Mouse (Mus musculus) intestine, embryonic 14.5 days (tissue): ENCODE measurements around the gene Atp11a. TPM values are rescaled to one million over a fixed set of nuclear protein-coding genes. Genes with fewer than 3 reads are reported as not detected.

ENCODE experiments used
- ATAC-seq: fragments of 200-750 bp; cut with Nextera tagmentation; replicated peaks from 2 replicates; pipeline ENCODE4 v1.8.0; 2017; ENCODE audit warnings: low read depth, moderate number of reproducible peaks, moderate TSS enrichment, moderate library complexity; ENCODE audit not compliant: low FRiP score, low TSS enrichment
- DNase-seq: peaks from one replicate; pipeline ENCODE4 v3.0.0-alpha.2; 2018; ENCODE audit warnings: low spot score
- H3K27ac ChIP-seq: fragments of 300-500 bp; sonication (generic); 2 replicates; pipeline ENCODE4 v1.5.1; 2014; ENCODE audit warnings: low read depth, mild to moderate bottlenecking, control low read depth
- H3K27me3 ChIP-seq: fragments of 300-500 bp; sonication (generic); replicated peaks from 2 replicates; pipeline ENCODE4 v1.6.1; 2014; ENCODE audit warnings: low read length, control low read depth; ENCODE audit not compliant: control insufficient read depth, insufficient read depth
- H3K36me3 ChIP-seq: fragments of 300-500 bp; sonication (generic); 2 replicates; pipeline ENCODE4 v1.6.1; 2014; ENCODE audit warnings: low read length, control low read depth; ENCODE audit not compliant: control insufficient read depth, insufficient read depth
- H3K4me1 ChIP-seq: fragments of 300-500 bp; sonication (generic); replicated peaks from 2 replicates; pipeline ENCODE4 v1.6.1; 2014; ENCODE audit warnings: low read length, control low read depth, mixed read lengths; ENCODE audit not compliant: control insufficient read depth, insufficient read depth
- H3K4me2 ChIP-seq: fragments of 300-500 bp; sonication (generic); 2 replicates; pipeline ENCODE4 v1.6.1; 2014; ENCODE audit warnings: low read length
- H3K4me3 ChIP-seq: fragments of 300-500 bp; sonication (generic); 2 replicates; pipeline ENCODE4 v1.5.1; 2014; ENCODE audit warnings: low read depth, low read length, control low read depth, mixed read lengths
- H3K9ac ChIP-seq: fragments of 300-500 bp; sonication (generic); 2 replicates; pipeline ENCODE4 v1.6.1; 2014; ENCODE audit warnings: mild to moderate bottlenecking, low read length
- H3K9me3 ChIP-seq: fragments of 300-500 bp; sonication (generic); 2 replicates; pipeline ENCODE4 v1.6.1; 2016; ENCODE audit warnings: low read length, control low read depth; ENCODE audit not compliant: control insufficient read depth
- WGBS: fragments of 180-500 bp; shearing (Covaris S2); extraction: QIAGEN DNeasy Blood & Tissue Kit; methylation state at CpG from one replicate; pipeline ENCODE4 v1.1.7; 2014; 5-methylcytosine and 5-hydroxymethylcytosine counted together
- polyA plus RNA-seq: library from polyadenylated mRNA; unstranded; fragments of >200 nt; fragmentation: Nextera tagmentation; extraction: Ambion mirVana; gene quantifications from 2 replicates; pipeline ENCODE4 v1.2.1, GENCODE M21; 2014

The Atp11a gene
- polyA plus RNA-seq, 1 experiment from 2014 or later = 26.4 TPM

- no peak overlapping the region for H3K27ac ChIP-seq
- no peak overlapping the region for H3K4me2 ChIP-seq
- H3K4me1 ChIP-seq = no peaks in the 10 kb centered on the region
- H3K9me3 ChIP-seq = no peaks in the 10 kb centered on the region
- H3K27me3 ChIP-seq = no peaks in the 10 kb centered on the region
- ATAC-seq (no peak), DNase-seq (no peak)
- no peak overlapping the region for H3K9ac ChIP-seq
- peaks cover 92% of the 10 kb centered on the region for H3K36me3 ChIP-seq
- WGBS = 70% methylated on average over 1 of the region's 1 CpGs
- H3K4me3 ChIP-seq = no peak overlapping the region
Measured at GRCm38 (mm10) chr8:12829381-12829780, 72.6 kb downstream of the Atp11a start.

DNA sequence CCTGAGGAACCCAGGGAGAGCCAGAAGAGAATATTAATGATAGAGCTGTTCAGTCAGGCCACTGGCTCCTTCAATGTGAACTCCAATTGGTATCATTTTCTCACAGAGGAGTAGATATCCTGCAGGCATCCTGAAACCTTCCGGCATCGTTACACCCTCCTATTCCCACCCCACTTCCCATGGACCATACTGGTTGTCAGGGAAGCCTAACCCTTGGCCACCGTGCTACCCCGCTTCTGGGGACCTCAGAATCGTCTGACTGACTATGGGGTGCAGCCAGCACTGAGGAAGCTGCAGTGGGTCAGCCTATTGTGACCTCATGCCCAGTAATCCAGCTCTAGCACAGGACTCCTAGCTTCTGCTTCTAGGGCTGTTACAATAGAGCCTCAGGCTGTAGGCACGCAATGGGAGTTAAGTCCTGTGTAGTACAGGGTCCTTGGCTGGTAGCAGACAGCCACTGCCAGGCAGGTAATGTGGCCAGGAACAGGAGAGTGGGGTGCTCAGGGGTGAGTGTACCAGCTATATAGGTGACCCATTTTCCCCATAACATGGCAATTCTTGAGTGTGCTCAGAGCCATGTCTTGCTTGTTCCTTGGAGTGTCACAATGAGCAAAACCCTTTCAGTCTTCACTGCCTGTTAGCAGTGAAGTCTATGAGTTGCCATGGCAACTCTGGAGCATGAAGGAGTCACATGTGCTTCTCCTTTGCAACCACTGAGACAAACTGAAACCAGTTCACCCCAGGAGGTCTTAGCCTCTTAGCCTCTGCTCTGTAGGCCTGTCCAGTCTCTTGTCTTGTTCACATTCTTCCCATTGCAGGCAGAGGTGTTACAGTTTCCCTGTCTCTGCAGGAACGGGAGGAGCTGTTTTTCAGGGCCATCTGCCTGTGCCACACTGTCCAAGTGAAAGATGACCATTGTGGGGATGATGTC is 75.1 kb downstream of the Atp11a start:
- DNase-seq (no peak), ATAC-seq (no peak)
- WGBS = 87% methylated on average over 7 of the region's 7 CpGs
- Histone ChIP-seq H3K36me3 (peaks cover 88% of the 10 kb centered on the region), H3K4me1 (no peaks in the 10 kb centered on the region), H3K27ac (no peak overlapping the region), H3K9ac (no peak overlapping the region), H3K9me3 (no peaks in the 10 kb centered on the region), H3K4me3 (no peak overlapping the region), H3K27me3 (no peaks in the 10 kb centered on the region), H3K4me2 (no peak overlapping the region)

GRCm38 (mm10) chr8:12833616-12834015 is 76.8 kb downstream of the Atp11a start:
- DNase-seq = no peak
- no peak overlapping the region for H3K4me2 ChIP-seq
- H3K27me3 ChIP-seq = no peaks in the 10 kb centered on the region
- 82% methylated on average over 5 of the region's 5 CpGs for WGBS
- peaks cover 82% of the 10 kb centered on the region for H3K36me3 ChIP-seq
- no peaks in the 10 kb centered on the region for H3K9me3 ChIP-seq
- ATAC-seq = no peak
- no peak overlapping the region for H3K4me3 ChIP-seq
- H3K4me1 ChIP-seq = no peaks in the 10 kb centered on the region
- H3K27ac ChIP-seq = no peak overlapping the region
- H3K9ac ChIP-seq = no peak overlapping the region

DNA sequence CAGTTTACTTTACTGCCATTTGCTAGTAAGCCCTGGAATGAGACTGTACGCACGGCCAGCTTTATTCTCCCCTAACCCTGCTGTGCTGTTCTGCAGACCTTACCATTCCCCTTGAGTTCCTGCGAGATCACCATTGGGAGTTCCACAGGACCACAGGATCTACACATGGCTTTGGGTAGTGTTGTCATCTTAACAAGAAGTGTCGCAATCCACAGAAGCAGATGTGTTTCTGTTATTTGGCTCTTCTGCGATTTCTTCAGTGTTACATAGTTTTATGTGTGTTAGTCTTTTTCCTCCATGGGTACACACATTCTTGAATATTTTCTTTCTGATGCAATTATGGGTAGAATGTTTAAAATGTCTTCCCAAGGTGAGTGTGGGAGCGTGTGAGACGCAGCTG is 84.0 kb downstream of the Atp11a start:
- DNase-seq = no peak
- no peaks in the 10 kb centered on the region for H3K4me1 ChIP-seq
- H3K9ac ChIP-seq = no peak overlapping the region
- H3K4me3 ChIP-seq = no peak overlapping the region
- H3K27me3 ChIP-seq = no peaks in the 10 kb centered on the region
- no peak for ATAC-seq
- peaks cover 75% of the 10 kb centered on the region for H3K36me3 ChIP-seq
- no peak overlapping the region for H3K27ac ChIP-seq
- H3K4me2 ChIP-seq = no peak overlapping the region
- WGBS = 86% methylated on average over 7 of the region's 7 CpGs
- H3K9me3 ChIP-seq = no peaks in the 10 kb centered on the region

- no peak overlapping the region for H3K27ac ChIP-seq
- no peak overlapping the region for H3K9ac ChIP-seq
- 85% methylated on average over 11 of the region's 11 CpGs for WGBS
- no peaks in the 10 kb centered on the region for H3K9me3 ChIP-seq
- ATAC-seq (no peak; the same call in 1 of the 2 replicates), DNase-seq (no peak)
- no peak overlapping the region for H3K4me3 ChIP-seq
- H3K36me3 ChIP-seq = peaks cover 81% of the 10 kb centered on the region
- no peaks in the 10 kb centered on the region for H3K4me1 ChIP-seq
- no peaks in the 10 kb centered on the region for H3K27me3 ChIP-seq
- H3K4me2 ChIP-seq = no peak overlapping the region
Measured at GRCm38 (mm10) chr8:12842342-12842995, 85.7 kb downstream of the Atp11a start.

GRCm38 (mm10) chr8:12844347-12844950 is 87.6 kb downstream of the Atp11a start:
- Histone ChIP-seq H3K4me2 (no peak overlapping the region), H3K4me3 (no peak overlapping the region), H3K4me1 (no peaks in the 10 kb centered on the region), H3K9ac (no peak overlapping the region), H3K27ac (no peak overlapping the region), H3K27me3 (no peaks in the 10 kb centered on the region), H3K36me3 (peaks cover 83% of the 10 kb centered on the region), H3K9me3 (no peaks in the 10 kb centered on the region)
- DNase-seq (no peak), ATAC-seq (no peak)
- 94% methylated on average over 16 of the region's 16 CpGs for WGBS

DNA sequence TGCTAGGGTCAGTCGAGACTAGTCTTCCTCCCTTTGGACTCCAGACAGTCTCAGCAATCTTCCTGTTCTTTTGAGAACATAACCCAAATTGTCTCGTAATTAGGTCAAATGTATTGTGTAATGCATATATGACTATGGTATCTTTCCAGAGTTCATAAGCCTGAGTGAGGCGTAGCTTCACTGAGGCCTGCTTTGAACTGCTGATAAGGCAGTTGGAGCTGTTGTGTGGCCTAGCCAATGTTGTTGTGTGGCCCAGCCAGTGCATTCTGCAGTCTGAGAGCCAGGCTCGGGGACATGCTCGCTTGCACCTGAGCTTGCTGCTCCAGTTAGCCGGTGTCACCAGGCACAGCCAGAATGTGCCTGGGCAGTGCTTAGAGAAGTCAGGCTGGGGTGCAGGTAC is 89.6 kb downstream of the Atp11a start:
- Histone ChIP-seq H3K9me3 (no peaks in the 10 kb centered on the region), H3K36me3 (peaks cover 88% of the 10 kb centered on the region), H3K27me3 (no peaks in the 10 kb centered on the region), H3K9ac (no peak overlapping the region), H3K4me3 (no peak overlapping the region), H3K27ac (no peak overlapping the region), H3K4me2 (no peak overlapping the region), H3K4me1 (no peaks in the 10 kb centered on the region)
- no peak for DNase-seq
- 92% methylated on average over 6 of the region's 6 CpGs for WGBS
- ATAC-seq = no peak

- no peaks in the 10 kb centered on the region for H3K4me1 ChIP-seq
- no peaks in the 10 kb centered on the region for H3K27me3 ChIP-seq
- no peak for ATAC-seq
- no peak for DNase-seq
- H3K9ac ChIP-seq = no peak overlapping the region
- H3K4me3 ChIP-seq = no peak overlapping the region
- no peak overlapping the region for H3K27ac ChIP-seq
- 87% methylated on average over 10 of the region's 10 CpGs for WGBS
- peaks cover 82% of the 10 kb centered on the region for H3K36me3 ChIP-seq
- H3K9me3 ChIP-seq = no peaks in the 10 kb centered on the region
- H3K4me2 ChIP-seq = no peak overlapping the region
Measured at GRCm38 (mm10) chr8:12851241-12851640, 94.4 kb downstream of the Atp11a start.
